Mouse (Mus musculus) MEL (cell line): ENCODE results near the gene Tpx2. TPM values are rescaled to one million over a fixed set of nuclear protein-coding genes. Genes with fewer than 3 reads are reported as not detected.

Source experiments
- DNase-seq: peaks from one replicate; pipeline ENCODE4 v3.0.0; 2011; ENCODE audit warnings: low read depth, low spot score
- H3K27ac ChIP-seq: 2 replicates; pipeline ENCODE4 v1.5.1; 2012; ENCODE audit warnings: low read depth, mild to moderate bottlenecking, control low read depth, low read length, moderate library complexity; ENCODE audit not compliant: control insufficient read depth
- H3K27me3 ChIP-seq, 2 experiments: fragments of 150-350 bp in 1 of 2; sonication (generic) in 1 of 2; 2 replicates each; pipeline ENCODE4 v1.6.1; 2012; ENCODE audit warnings: low read length in 2 of 2, mild to moderate bottlenecking in 2 of 2, improper control_type of control experiment in 1 of 2, moderate library complexity in 1 of 2; ENCODE audit not compliant: insufficient read depth in 2 of 2, control insufficient read depth in 1 of 2
- H3K36me3 ChIP-seq, 2 experiments: 2 replicates each; pipeline ENCODE4 v1.6.1; 2012 to 2014; ENCODE audit warnings: low read length in 2 of 2, improper control_type of control experiment in 1 of 2, inconsistent platforms in 1 of 2, mild to moderate bottlenecking in 1 of 2; ENCODE audit not compliant: insufficient read depth in 2 of 2, control insufficient read depth in 1 of 2
- H3K4me1 ChIP-seq, 2 experiments: fragments of 150-350 bp in 1 of 2; sonication (generic) in 1 of 2; 2 replicates each; pipeline ENCODE4 v1.6.1; 2012; ENCODE audit warnings: low read length in 2 of 2, improper control_type of control experiment in 1 of 2, mild to moderate bottlenecking in 1 of 2; ENCODE audit not compliant: insufficient read depth in 2 of 2, control insufficient read depth in 1 of 2
- H3K4me3 ChIP-seq, 2 experiments: fragments of 150-350 bp in 1 of 2; sonication (generic) in 1 of 2; 2 replicates each; pipeline ENCODE4 v1.5.1; 2012; ENCODE audit warnings: low read depth in 2 of 2, low read length in 2 of 2, mild to moderate bottlenecking in 2 of 2, moderate library complexity in 2 of 2, control low read depth in 1 of 2, improper control_type of control experiment in 1 of 2; ENCODE audit not compliant: control insufficient read depth in 1 of 2, insufficient read depth in 1 of 2
- H3K79me2 ChIP-seq: 2 replicates; pipeline ENCODE4 v1.6.1; 2012; ENCODE audit warnings: mild to moderate bottlenecking, low read length, moderate library complexity; ENCODE audit not compliant: control insufficient read depth, poor library complexity, insufficient read depth
- H3K9ac ChIP-seq: 2 replicates; pipeline ENCODE4 v1.6.1; 2012; ENCODE audit warnings: low read depth, mild to moderate bottlenecking, control low read depth, low read length, moderate library complexity; ENCODE audit not compliant: control insufficient read depth, poor library complexity, severe bottlenecking
- H3K9me3 ChIP-seq: fragments of 150-350 bp; sonication (generic); replicated peaks from 2 replicates; pipeline ENCODE4 v1.6.1; 2012; ENCODE audit warnings: mild to moderate bottlenecking, low read length, improper control_type of control experiment, moderate library complexity; ENCODE audit not compliant: insufficient read depth
- BHLHE40 ChIP-seq: IDR thresholded peaks from 2 replicates; pipeline ENCODE4 v1.6.1; 2012; ENCODE audit warnings: low read depth, mild to moderate bottlenecking, inconsistent platforms, low read length, improper control_type of control experiment, borderline replicate concordance
- CHD1 ChIP-seq: IDR thresholded peaks from 2 replicates; pipeline ENCODE4 v1.6.1; 2012; ENCODE audit warnings: low read depth, mild to moderate bottlenecking, inconsistent platforms, low read length, improper control_type of control experiment
- E2F4 ChIP-seq: IDR thresholded peaks from 2 replicates; pipeline ENCODE4 v1.6.1; 2011; ENCODE audit warnings: low read depth, low read length, improper control_type of control experiment, borderline replicate concordance
- ELF1 ChIP-seq: IDR thresholded peaks from 2 replicates; pipeline ENCODE4 v1.6.1; 2014; ENCODE audit warnings: low read depth, mild to moderate bottlenecking, inconsistent platforms, low read length, improper control_type of control experiment, moderate library complexity
- EP300 ChIP-seq, 2 experiments: IDR thresholded peaks; 2 replicates each; pipeline ENCODE4 v1.6.1; 2011; ENCODE audit warnings: improper control_type of control experiment in 2 of 2, low read length in 2 of 2, low read depth in 1 of 2, mild to moderate bottlenecking in 1 of 2
- ETS1 ChIP-seq: IDR thresholded peaks from 2 replicates; pipeline ENCODE4 v1.6.1; 2012; ENCODE audit warnings: low read depth, mild to moderate bottlenecking, inconsistent platforms, low read length, improper control_type of control experiment, moderate library complexity
- GABPA ChIP-seq: IDR thresholded peaks from 2 replicates; pipeline ENCODE4 v1.6.1; 2012; ENCODE audit warnings: low read depth, mild to moderate bottlenecking, inconsistent platforms, low read length, improper control_type of control experiment, moderate library complexity
- GATA1 ChIP-seq: IDR thresholded peaks from 2 replicates; pipeline ENCODE4 v1.6.1; 2011; ENCODE audit warnings: low read depth, low read length, improper control_type of control experiment
- HCFC1 ChIP-seq: IDR thresholded peaks from 2 replicates; pipeline ENCODE4 v1.6.1; 2012; ENCODE audit warnings: low read depth, mild to moderate bottlenecking, inconsistent platforms, low read length, improper control_type of control experiment, moderate library complexity
- KAT2A ChIP-seq: conservative IDR thresholded peaks from 2 replicates; pipeline ENCODE4 v1.6.1; 2012; ENCODE audit warnings: low read depth, low read length, improper control_type of control experiment, inconsistent platforms
- MAX ChIP-seq: IDR thresholded peaks from 2 replicates; pipeline ENCODE4 v1.6.1; 2011; ENCODE audit warnings: low read length, improper control_type of control experiment
- MEF2A ChIP-seq: IDR thresholded peaks from 2 replicates; pipeline ENCODE4 v1.6.1; 2014; ENCODE audit warnings: low read depth, mild to moderate bottlenecking, inconsistent platforms, low read length, improper control_type of control experiment; ENCODE audit not compliant: poor library complexity, insufficient replicate concordance, severe bottlenecking; ENCODE audit errors: extremely low read depth
- MXI1 ChIP-seq: IDR thresholded peaks from 2 replicates; pipeline ENCODE4 v1.6.1; 2011; ENCODE audit warnings: mild to moderate bottlenecking, low read depth, low read length, improper control_type of control experiment
- MYB ChIP-seq: IDR thresholded peaks from 2 replicates; pipeline ENCODE4 v1.6.1; 2011; ENCODE audit warnings: mild to moderate bottlenecking, low read depth, low read length, improper control_type of control experiment
- MYC ChIP-seq: IDR thresholded peaks from 2 replicates; pipeline ENCODE4 v1.6.1; 2011; ENCODE audit warnings: low read depth, mild to moderate bottlenecking, low read length, improper control_type of control experiment, moderate library complexity
- NELFE ChIP-seq: IDR thresholded peaks from 2 replicates; pipeline ENCODE4 v1.6.1; 2011; ENCODE audit warnings: low read depth, low read length, improper control_type of control experiment
- POLR2A ChIP-seq, 2 experiments: IDR thresholded peaks; 2 replicates each; pipeline ENCODE4 v1.6.1; 2011 to 2012; ENCODE audit warnings: low read length in 2 of 2, mild to moderate bottlenecking in 2 of 2, control low read depth in 1 of 2, improper control_type of control experiment in 1 of 2, low read depth in 1 of 2, moderate library complexity in 1 of 2; ENCODE audit not compliant: control insufficient read depth in 1 of 2, insufficient read depth in 1 of 2, poor library complexity in 1 of 2
- POLR2AphosphoS2 ChIP-seq: IDR thresholded peaks from 2 replicates; pipeline ENCODE4 v1.6.1; 2011; ENCODE audit warnings: low read length, improper control_type of control experiment
- POLR2AphosphoS5 ChIP-seq: IDR thresholded peaks from 2 replicates; pipeline ENCODE4 v1.6.1; 2012; ENCODE audit warnings: low read depth, borderline replicate concordance, mild to moderate bottlenecking, inconsistent platforms, low read length, moderate library complexity, mixed read lengths
- RAD21 ChIP-seq: IDR thresholded peaks from 2 replicates; pipeline ENCODE4 v1.6.1; 2011; ENCODE audit warnings: mild to moderate bottlenecking, low read depth, low read length, improper control_type of control experiment
- RCOR1 ChIP-seq: IDR thresholded peaks from 2 replicates; pipeline ENCODE4 v1.6.1; 2012; ENCODE audit warnings: low read depth, mild to moderate bottlenecking, inconsistent platforms, low read length, improper control_type of control experiment
- SIN3A ChIP-seq: IDR thresholded peaks from 2 replicates; pipeline ENCODE4 v1.6.1; 2012; ENCODE audit warnings: low read length, improper control_type of control experiment, inconsistent platforms
- SMC3 ChIP-seq: IDR thresholded peaks from 2 replicates; pipeline ENCODE4 v1.6.1; 2011; ENCODE audit warnings: low read depth, low read length, improper control_type of control experiment
- TAL1 ChIP-seq: IDR thresholded peaks from 2 replicates; pipeline ENCODE4 v1.6.1; 2012; ENCODE audit warnings: mild to moderate bottlenecking, inconsistent platforms, low read length, moderate library complexity, mixed read lengths
- TBP ChIP-seq: IDR thresholded peaks from 2 replicates; pipeline ENCODE4 v1.8.0; 2011; ENCODE audit warnings: low read depth, low read length, improper control_type of control experiment
- TCF12 ChIP-seq: IDR thresholded peaks from 2 replicates; pipeline ENCODE4 v1.6.1; 2014; ENCODE audit warnings: low read depth, mild to moderate bottlenecking, inconsistent platforms, low read length, improper control_type of control experiment, moderate library complexity
- UBTF ChIP-seq: IDR thresholded peaks from 2 replicates; pipeline ENCODE4 v1.6.1; 2012; ENCODE audit warnings: low read depth, mild to moderate bottlenecking, inconsistent platforms, low read length, improper control_type of control experiment, moderate library complexity, borderline replicate concordance; ENCODE audit not compliant: insufficient read depth
- USF1 ChIP-seq: IDR thresholded peaks from 2 replicates; pipeline ENCODE4 v1.6.1; 2014; ENCODE audit warnings: low read depth, mild to moderate bottlenecking, inconsistent platforms, low read length, improper control_type of control experiment, moderate library complexity
- USF2 ChIP-seq, 2 experiments: IDR thresholded peaks; 2 replicates each; pipeline ENCODE4 v1.6.1; 2011 to 2012; ENCODE audit warnings: improper control_type of control experiment in 2 of 2, low read length in 2 of 2, borderline replicate concordance in 1 of 2, inconsistent platforms in 1 of 2, low read depth in 1 of 2, mild to moderate bottlenecking in 1 of 2; ENCODE audit not compliant: insufficient read depth in 1 of 2
- ZC3H11A ChIP-seq: IDR thresholded peaks from 2 replicates; pipeline ENCODE4 v1.6.1; 2012; ENCODE audit warnings: low read depth, mild to moderate bottlenecking, inconsistent platforms, low read length, improper control_type of control experiment
- ZKSCAN1 ChIP-seq: IDR thresholded peaks from 2 replicates; pipeline ENCODE4 v1.6.1; 2012; ENCODE audit warnings: low read depth, mild to moderate bottlenecking, inconsistent platforms, low read length, improper control_type of control experiment, moderate library complexity
- ZMIZ1 ChIP-seq: IDR thresholded peaks from 2 replicates; pipeline ENCODE4 v1.6.1; 2012; ENCODE audit warnings: low read depth, mild to moderate bottlenecking, inconsistent platforms, low read length, improper control_type of control experiment, moderate library complexity
- ZNF384 ChIP-seq: IDR thresholded peaks from 2 replicates; pipeline ENCODE4 v1.6.1; 2012; ENCODE audit warnings: low read depth, mild to moderate bottlenecking, inconsistent platforms, low read length, improper control_type of control experiment
- polyA plus RNA-seq, 2 experiments: library from polyadenylated mRNA; stranded (reverse) in 1 of 2; unstranded in 1 of 2; fragments of >175 nt in 1 of 2; fragments of >200 nt in 1 of 2; gene quantifications; 2 replicates each; pipeline versions ENCODE4 v1.2.1 to v1.2.4; 2012; ENCODE audit warnings: low replicate concordance in 2 of 2, low read depth in 1 of 2; ENCODE audit not compliant: insufficient read length in 2 of 2, insufficient read depth in 1 of 2, missing spikeins in 1 of 2
- total RNA-seq: library from RNA; depleted of rRNA; stranded (reverse); fragments of 300-350 nt; gene quantifications from 2 replicates; pipeline ENCODE4 v1.2.3, GENCODE M21; 2012

Gene Tpx2
- total and polyA plus RNA-seq, 3 experiments: 59.3 to 131 TPM; not detected in 1

DNA sequence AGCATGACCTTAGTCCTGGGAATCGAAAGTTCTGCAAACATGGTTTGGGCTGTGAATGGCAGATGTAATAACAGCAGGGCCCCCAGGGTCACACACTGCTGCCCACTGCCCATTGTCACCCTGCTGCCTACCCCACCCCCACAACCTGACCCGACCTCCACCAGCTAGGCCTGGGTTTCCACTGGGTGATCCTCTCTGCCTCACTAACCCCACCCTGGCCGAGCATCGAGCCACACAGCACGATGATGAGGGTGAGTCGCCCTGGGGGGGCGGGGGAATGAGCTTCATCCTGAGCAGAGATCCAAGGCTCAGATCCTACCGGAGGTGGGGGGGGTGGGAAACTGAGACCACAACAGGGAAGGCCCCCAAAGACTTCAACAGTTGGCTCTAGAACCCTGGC lies 76.4 kb downstream of the Tpx2 start:
- Histone ChIP-seq H3K4me1 (no peaks in the 10 kb centered on the region), H3K27ac (no peak overlapping the region), H3K27me3 (no peaks in the 10 kb centered on the region), H3K79me2 (no peaks in the 10 kb centered on the region), H3K4me3 (no peak overlapping the region), H3K36me3 (no peaks in the 10 kb centered on the region), H3K9ac (no peak overlapping the region), H3K9me3 (no peaks in the 10 kb centered on the region)
- TF ChIP-seq ZKSCAN1 (no peak), UBTF (no peak), ELF1 (no peak), BHLHE40 (no peak), POLR2AphosphoS2 (no peak), E2F4 (no peak), RAD21 (no peak), TAL1 (no peak), MYC (no peak), ZNF384 (no peak), USF2 (IDR thresholded peaks at IDR 0.05; ENCODE audit: borderline replicate concordance in 1 of 2, insufficient read depth in 1 of 2, low read depth in 1 of 2, low read length in 2 of 2) (no peak), KAT2A (no peak), POLR2A (IDR thresholded peaks at IDR 0.05; ENCODE audit: control insufficient read depth in 1 of 2, insufficient read depth in 1 of 2, low read depth in 1 of 2, low read length in 2 of 2, poor library complexity in 1 of 2) (no peak), POLR2AphosphoS5 (no peak), ETS1 (no peak), CHD1 (no peak), RCOR1 (no peak), SIN3A (no peak), USF1 (no peak)
- DNase-seq: no peak

DNA sequence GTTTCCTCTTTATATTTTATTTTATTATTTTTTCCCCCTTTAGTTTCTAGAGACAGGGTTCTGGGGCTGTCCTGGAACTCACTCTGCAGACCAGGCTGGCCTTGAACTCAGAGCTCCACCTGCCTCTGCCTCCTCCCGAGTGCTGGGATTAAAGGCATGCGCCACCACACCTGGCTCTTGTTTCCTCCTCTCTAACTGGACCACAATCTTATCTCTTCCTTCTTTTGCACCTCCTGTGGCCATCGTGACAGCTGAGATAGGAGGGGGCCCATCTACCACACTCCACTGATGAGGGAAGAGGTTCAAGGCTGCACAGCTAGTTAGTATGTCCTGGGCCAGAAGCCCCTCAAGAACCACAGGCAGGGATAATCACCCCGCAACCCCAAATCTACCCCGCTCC lies 76.8 kb downstream of the Tpx2 start:
- H3K79me2 ChIP-seq: no peaks in the 10 kb centered on the region
- H3K9me3 ChIP-seq: no peaks in the 10 kb centered on the region
- no peaks in the 10 kb centered on the region for H3K36me3 ChIP-seq
- DNase-seq: peak; percentile 41
- TF ChIP-seq HCFC1 (no peak), ELF1 (no peak), UBTF (no peak), NELFE (no peak), EP300 (IDR thresholded peaks at IDR 0.05; ENCODE audit: low read depth in 1 of 2, low read length in 2 of 2) (peak in 1 of 2 experiments; percentile 37; a peak in 1 of 4 replicates), RCOR1 (no peak), MXI1 (no peak), MEF2A (no peak), GABPA (no peak), POLR2AphosphoS2 (no peak), GATA1 (0 out of 2 replicates have a peak, but pooled peaks have one; percentile 45), ZMIZ1 (no peak), ZC3H11A (no peak), MYB (no peak), ETS1 (no peak), POLR2A (IDR thresholded peaks at IDR 0.05; ENCODE audit: control insufficient read depth in 1 of 2, insufficient read depth in 1 of 2, low read depth in 1 of 2, low read length in 2 of 2, poor library complexity in 1 of 2) (no peak), TAL1 (no peak), SMC3 (no peak), TCF12 (peak; percentile 48), TBP (peak; percentile 67), MAX (no peak)
- TF ChIP-seq, all 39 proteins: peak for 4
- H3K9ac ChIP-seq: no peak overlapping the region
- no peak overlapping the region for H3K27ac ChIP-seq
- H3K4me1 ChIP-seq: no peaks in the 10 kb centered on the region
- no peaks in the 10 kb centered on the region for H3K27me3 ChIP-seq
- no peak overlapping the region for H3K4me3 ChIP-seq
